Mouse (Mus musculus): ENCODE results near the gene Hoxb7.

Gene Hoxb7

GRCm38 (mm10) chr11:96268031-96268745 is 18.2 kb upstream of the Hoxb7 start:
- DNase-seq (ENCODE audit: low spot score), result no peak

GRCm38 (mm10) chr11:96269869-96270268 is 16.6 kb upstream of the Hoxb7 start:
- DNase-seq (ENCODE audit: low spot score), result no peak

- DNase-seq (ENCODE audit: low spot score), result no peak
These were observed 15.4 kb upstream of the Hoxb7 start, which contains the start of gene Hoxb9 for GRCm38 (mm10) chr11:96270996-96271540. TSS of gene Hoxb9 (plus strand) at chr11:96271457.

- DNase-seq (ENCODE audit: low spot score), result no peak
These were observed 14.8 kb upstream of the Hoxb7 start for GRCm38 (mm10) chr11:96271541-96272011.

- DNase-seq (ENCODE audit: low spot score), result no peak
These were observed 14.2 kb upstream of the Hoxb7 start for GRCm38 (mm10) chr11:96272024-96272921.

GRCm38 (mm10) chr11:96274428-96274827 is 12.0 kb upstream of the Hoxb7 start:
- DNase-seq (ENCODE audit: low spot score), result no peak

- DNase-seq (ENCODE audit: low spot score), result no peak
These were observed 10.5 kb upstream of the Hoxb7 start for GRCm38 (mm10) chr11:96275896-96276295.

- DNase-seq (ENCODE audit: low spot score), result no peak
These were observed 9.0 kb upstream of the Hoxb7 start for GRCm38 (mm10) chr11:96277151-96278044.

GRCm38 (mm10) chr11:96278324-96278723 is 8.1 kb upstream of the Hoxb7 start:
- no peak for DNase-seq (ENCODE audit: low spot score)

- DNase-seq (ENCODE audit: low spot score), result peak; percentile 95
These were observed 7.7 kb upstream of the Hoxb7 start for GRCm38 (mm10) chr11:96278773-96279172.

- DNase-seq (ENCODE audit: low spot score), result no peak
These were observed 6.8 kb upstream of the Hoxb7 start for GRCm38 (mm10) chr11:96279421-96280233.

GRCm38 (mm10) chr11:96280399-96281378 is 5.7 kb upstream of the Hoxb7 start:
- DNase-seq (ENCODE audit: low spot score), result no peak

GRCm38 (mm10) chr11:96281396-96281795 is 5.0 kb upstream of the Hoxb7 start:
- no peak for DNase-seq (ENCODE audit: low spot score)

- peak; percentile 79 for DNase-seq (ENCODE audit: low spot score)
These were observed 4.4 kb upstream of the Hoxb7 start, which contains the start of gene Hoxb8 for GRCm38 (mm10) chr11:96281855-96282570. TSS of gene Hoxb8 (plus strand) at chr11:96281905.

- no peak for DNase-seq (ENCODE audit: low spot score)
These were observed 3.5 kb upstream of the Hoxb7 start for GRCm38 (mm10) chr11:96282795-96283430.

- DNase-seq (ENCODE audit: low spot score), result no peak
These were observed 2.2 kb upstream of the Hoxb7 start for GRCm38 (mm10) chr11:96284041-96284749.

All from embryo, embryonic 10.5 days (tissue).